Mouse (Mus musculus): ENCODE results near the gene Disp1. TPM values are rescaled to one million over a fixed set of nuclear protein-coding genes. Genes with fewer than 3 reads are reported as not detected.

The Disp1 gene
- polyA plus RNA-seq, 1 experiment from 2014 or later = 4.5 TPM

- WGBS = 82% methylated on average over 8 of the region's 8 CpGs
- H3K4me1 ChIP-seq (replicated peaks; ENCODE audit: control insufficient read depth, insufficient read depth, low read length) = no peaks in the 10 kb centered on the region
- no peak for ATAC-seq
- H3K4me2 ChIP-seq (replicated peaks; ENCODE audit: low read depth) = no peak overlapping the region
- no peak overlapping the region for H3K4me3 ChIP-seq (ENCODE audit: low read depth, low read length)
- H3K9ac ChIP-seq (ENCODE audit: low read depth, low read length) = no peak overlapping the region
- TF ChIP-seq CTCF (IDR thresholded peaks at IDR 0.05; ENCODE audit: low read depth) = no peak
- no peaks in the 10 kb centered on the region for H3K27me3 ChIP-seq (replicated peaks; ENCODE audit: control insufficient read depth, insufficient read depth, low read length)
- peaks cover 9% of the 10 kb centered on the region; the same call in 1 of the 2 replicates for H3K36me3 ChIP-seq (ENCODE audit: control insufficient read depth, insufficient read depth)
- no peaks in the 10 kb centered on the region for H3K9me3 ChIP-seq (ENCODE audit: control insufficient read depth)
- H3K27ac ChIP-seq (ENCODE audit: low read depth, low read length) = no peak overlapping the region
These were observed 125.8 kb downstream of the Disp1 start for GRCm38 (mm10) chr1:183095454-183096088.

- no peak for ATAC-seq
- H3K4me1 ChIP-seq (replicated peaks; ENCODE audit: control insufficient read depth, insufficient read depth, low read length) = no peaks in the 10 kb centered on the region
- H3K4me3 ChIP-seq (ENCODE audit: low read depth, low read length) = no peak overlapping the region
- TF ChIP-seq CTCF (IDR thresholded peaks at IDR 0.05; ENCODE audit: low read depth) = no peak
- H3K4me2 ChIP-seq (replicated peaks; ENCODE audit: low read depth) = no peak overlapping the region
- no peak overlapping the region for H3K27ac ChIP-seq (ENCODE audit: low read depth, low read length)
- H3K36me3 ChIP-seq (ENCODE audit: control insufficient read depth, insufficient read depth) = peaks cover 33% of the 10 kb centered on the region
- H3K9me3 ChIP-seq (ENCODE audit: control insufficient read depth) = no peaks in the 10 kb centered on the region
- H3K27me3 ChIP-seq (replicated peaks; ENCODE audit: control insufficient read depth, insufficient read depth, low read length) = no peaks in the 10 kb centered on the region
- 88% methylated on average over 4 of the region's 4 CpGs for WGBS
- H3K9ac ChIP-seq (ENCODE audit: low read depth, low read length) = no peak overlapping the region
These were observed 129.0 kb downstream of the Disp1 start for GRCm38 (mm10) chr1:183092296-183092695.

- WGBS = 76% methylated on average over 7 of the region's 7 CpGs
- Histone ChIP-seq H3K27ac (ENCODE audit: low read depth, low read length) (no peak overlapping the region), H3K9ac (ENCODE audit: low read depth, low read length) (no peak overlapping the region), H3K27me3 (replicated peaks; ENCODE audit: control insufficient read depth, insufficient read depth, low read length) (no peaks in the 10 kb centered on the region), H3K4me3 (ENCODE audit: low read depth, low read length) (no peak overlapping the region), H3K4me1 (replicated peaks; ENCODE audit: control insufficient read depth, insufficient read depth, low read length) (no peaks in the 10 kb centered on the region), H3K4me2 (replicated peaks; ENCODE audit: low read depth) (no peak overlapping the region), H3K9me3 (ENCODE audit: control insufficient read depth) (no peaks in the 10 kb centered on the region), H3K36me3 (ENCODE audit: control insufficient read depth, insufficient read depth) (peaks cover 40% of the 10 kb centered on the region)
- TF ChIP-seq CTCF (IDR thresholded peaks at IDR 0.05; ENCODE audit: low read depth) = no peak
- no peak for ATAC-seq
These were observed 130.1 kb downstream of the Disp1 start for GRCm38 (mm10) chr1:183091203-183091602.

DNA sequence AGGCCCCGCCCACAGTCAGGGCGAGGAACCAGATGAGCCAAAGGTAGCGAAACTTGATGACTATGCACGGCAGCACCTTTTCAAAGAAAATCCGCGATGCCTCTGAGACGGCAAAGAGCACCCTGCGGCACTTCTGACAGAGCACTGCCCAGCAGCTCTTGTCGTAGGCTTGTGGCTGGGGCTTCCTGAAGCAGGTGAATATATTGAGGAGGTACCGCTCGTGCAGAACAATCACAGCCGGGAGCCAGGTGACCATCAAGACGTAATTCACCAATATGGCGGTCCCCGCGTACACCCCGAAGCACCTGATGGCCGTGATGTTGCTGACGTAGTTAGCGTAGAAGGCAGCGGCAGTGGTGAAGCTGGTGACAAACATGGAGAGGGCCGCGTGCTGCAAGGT is 132.7 kb downstream of the Disp1 start:
- TF ChIP-seq CTCF (IDR thresholded peaks at IDR 0.05; ENCODE audit: low read depth) = no peak
- H3K4me1 ChIP-seq (replicated peaks; ENCODE audit: control insufficient read depth, insufficient read depth, low read length) = peaks cover 8% of the 10 kb centered on the region; the same call in 1 of the 2 replicates
- H3K27ac ChIP-seq (ENCODE audit: low read depth, low read length) = no peak overlapping the region
- H3K4me2 ChIP-seq (replicated peaks; ENCODE audit: low read depth) = no peak overlapping the region
- H3K4me3 ChIP-seq (ENCODE audit: low read depth, low read length) = no peak overlapping the region
- H3K36me3 ChIP-seq (ENCODE audit: control insufficient read depth, insufficient read depth) = peaks cover 31% of the 10 kb centered on the region
- no peak overlapping the region for H3K9ac ChIP-seq (ENCODE audit: low read depth, low read length)
- WGBS = 96% methylated on average over 23 of the region's 23 CpGs
- no peaks in the 10 kb centered on the region for H3K27me3 ChIP-seq (replicated peaks; ENCODE audit: control insufficient read depth, insufficient read depth, low read length)
- H3K9me3 ChIP-seq (ENCODE audit: control insufficient read depth) = no peaks in the 10 kb centered on the region
- no peak for ATAC-seq

- H3K27me3 ChIP-seq (replicated peaks; ENCODE audit: control insufficient read depth, insufficient read depth, low read length) = no peaks in the 10 kb centered on the region
- no peak overlapping the region for H3K9ac ChIP-seq (ENCODE audit: low read depth, low read length)
- no peak overlapping the region for H3K27ac ChIP-seq (ENCODE audit: low read depth, low read length)
- WGBS = 93% methylated on average over 14 of the region's 14 CpGs
- peaks cover 9% of the 10 kb centered on the region; the same call in 1 of the 2 replicates for H3K4me1 ChIP-seq (replicated peaks; ENCODE audit: control insufficient read depth, insufficient read depth, low read length)
- H3K4me2 ChIP-seq (replicated peaks; ENCODE audit: low read depth) = no peak overlapping the region
- no peaks in the 10 kb centered on the region for H3K9me3 ChIP-seq (ENCODE audit: control insufficient read depth)
- H3K4me3 ChIP-seq (ENCODE audit: low read depth, low read length) = no peak overlapping the region
- no peak for TF ChIP-seq CTCF (IDR thresholded peaks at IDR 0.05; ENCODE audit: low read depth)
- no peak for ATAC-seq
- peaks cover 31% of the 10 kb centered on the region for H3K36me3 ChIP-seq (ENCODE audit: control insufficient read depth, insufficient read depth)
These were observed 134.5 kb downstream of the Disp1 start for GRCm38 (mm10) chr1:183086843-183087242.

DNA sequence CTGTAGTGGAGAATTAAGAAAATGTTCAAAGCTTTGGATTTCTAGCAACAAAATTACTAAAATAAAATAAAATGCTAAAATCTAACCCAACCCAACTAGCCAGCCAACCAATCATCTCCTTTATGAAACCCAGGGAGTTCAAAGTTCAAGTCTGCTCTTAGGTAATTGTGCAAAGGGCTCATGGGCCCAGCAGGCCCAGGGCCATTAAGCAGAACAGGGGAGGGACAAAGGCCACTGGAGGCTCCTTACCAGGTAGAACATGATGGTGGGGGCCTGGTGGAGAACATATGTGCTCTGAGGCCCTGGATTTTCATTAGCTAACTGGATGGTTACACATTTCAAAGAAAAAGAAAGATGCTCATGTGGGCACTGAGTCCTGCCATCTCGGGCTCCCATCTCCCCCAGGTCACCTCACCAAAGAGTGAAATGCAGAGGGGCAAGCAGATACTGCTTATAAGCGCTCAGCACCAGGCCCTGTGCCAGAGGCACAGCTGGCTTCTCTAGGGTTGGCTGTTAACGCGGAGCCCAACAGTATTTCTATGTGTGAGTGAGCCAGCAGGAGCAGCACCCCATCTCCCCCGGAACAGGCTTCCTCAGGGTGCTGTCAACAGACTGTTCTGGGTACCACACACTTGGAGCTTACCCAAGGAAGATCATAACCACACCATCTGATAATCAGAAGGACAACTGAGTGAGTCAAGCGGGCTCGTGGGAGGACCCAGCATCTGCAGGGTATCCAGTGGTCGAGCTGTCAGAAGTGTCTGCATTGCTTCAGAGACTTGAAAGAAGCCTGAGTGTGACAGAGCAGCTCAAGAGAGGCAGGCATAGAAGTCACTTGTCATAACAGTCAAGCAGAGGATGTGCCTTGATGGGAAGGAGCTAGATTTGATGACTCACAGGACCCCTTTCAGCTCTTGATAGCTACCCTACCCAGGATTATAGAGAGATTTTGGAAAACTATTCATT is 137.0 kb downstream of the Disp1 start:
- Histone ChIP-seq H3K9me3 (ENCODE audit: control insufficient read depth) (no peaks in the 10 kb centered on the region), H3K9ac (ENCODE audit: low read depth, low read length) (no peak overlapping the region), H3K4me2 (replicated peaks; ENCODE audit: low read depth) (no peak overlapping the region; the same call in 1 of the 2 replicates), H3K4me1 (replicated peaks; ENCODE audit: control insufficient read depth, insufficient read depth, low read length) (peaks cover 9% of the 10 kb centered on the region; the same call in 1 of the 2 replicates), H3K4me3 (ENCODE audit: low read depth, low read length) (no peak overlapping the region), H3K27ac (ENCODE audit: low read depth, low read length) (no peak overlapping the region; the same call in 1 of the 2 replicates), H3K36me3 (ENCODE audit: control insufficient read depth, insufficient read depth) (peaks cover 28% of the 10 kb centered on the region), H3K27me3 (replicated peaks; ENCODE audit: control insufficient read depth, insufficient read depth, low read length) (no peaks in the 10 kb centered on the region)
- TF ChIP-seq CTCF (IDR thresholded peaks at IDR 0.05; ENCODE audit: low read depth) = no peak
- ATAC-seq = peak; percentile 77
- 66% methylated on average over 8 of the region's 8 CpGs for WGBS
